Mouse (Mus musculus) thymus, postnatal 14 days (tissue): ENCODE data around the gene Myl6b.
"Not testable (repeated sequence)": the region's sequence is repeated elsewhere in the genome, so short reads cannot be mapped to it uniquely, and the experiment has no call there.

Experiments
- DNase-seq: peaks from one replicate; pipeline ENCODE4 v3.0.0; 2021

Myl6b gene

DNA sequence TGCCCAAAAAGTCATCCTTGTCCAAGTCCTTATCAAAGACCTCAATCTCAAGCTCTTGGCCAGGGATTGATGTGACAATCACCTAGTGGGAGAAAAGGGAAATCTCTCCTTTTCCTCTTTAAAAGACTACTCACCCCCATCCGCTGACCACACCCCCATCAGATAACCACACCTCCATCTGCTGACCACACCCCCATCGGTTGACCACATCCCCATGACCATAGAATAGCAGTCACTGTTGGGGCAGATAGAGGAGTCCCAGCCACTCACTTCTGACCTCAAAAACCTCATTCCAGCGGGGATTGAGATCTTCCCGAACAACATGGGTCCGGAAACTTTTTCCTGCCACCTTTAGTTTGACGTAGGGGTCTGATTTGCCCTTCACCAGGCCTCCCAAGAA lies 18.2 kb upstream of the Myl6b start:
- no peak for DNase-seq

DNA sequence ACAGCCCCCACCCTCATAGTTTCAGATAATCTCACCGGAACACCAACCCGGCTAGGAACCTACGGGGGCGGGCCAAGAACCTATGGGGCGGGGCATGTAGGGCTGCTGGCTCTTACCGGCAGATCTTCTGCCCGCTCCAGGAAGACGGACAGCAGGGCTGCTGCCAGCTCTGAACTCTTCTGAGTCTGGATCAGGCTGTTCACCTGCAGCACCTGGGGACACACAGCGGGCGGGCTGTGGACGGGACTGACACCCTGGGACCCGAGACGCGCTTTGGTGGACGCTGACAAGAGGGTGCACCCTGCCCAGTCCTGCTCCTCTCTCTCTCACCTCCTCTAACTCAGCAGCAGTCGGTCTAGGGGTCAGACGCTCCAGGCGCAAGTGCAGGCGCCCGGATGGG lies 17.5 kb upstream of the Myl6b start:
- DNase-seq, result no peak

DNA sequence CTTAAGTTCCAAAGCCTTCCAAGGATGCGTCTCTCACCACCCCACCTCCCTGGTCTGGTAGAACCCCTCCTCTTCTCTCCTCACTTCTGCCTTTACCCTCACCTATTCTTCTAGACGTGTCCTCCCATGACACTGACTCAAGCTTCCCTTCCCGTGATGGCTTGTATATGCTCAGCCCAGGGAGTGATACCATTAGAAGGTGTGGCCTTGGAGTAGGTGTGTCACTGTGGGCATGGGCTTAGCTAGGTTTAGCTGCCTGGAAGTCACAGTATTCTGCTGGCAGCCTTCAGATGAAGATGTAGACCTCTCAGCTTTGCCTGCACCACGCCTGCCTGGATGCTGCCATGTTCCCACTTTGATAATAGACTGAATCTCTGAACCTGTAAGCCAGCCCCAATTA lies 16.6 kb upstream of the Myl6b start:
- no peak for DNase-seq

DNA sequence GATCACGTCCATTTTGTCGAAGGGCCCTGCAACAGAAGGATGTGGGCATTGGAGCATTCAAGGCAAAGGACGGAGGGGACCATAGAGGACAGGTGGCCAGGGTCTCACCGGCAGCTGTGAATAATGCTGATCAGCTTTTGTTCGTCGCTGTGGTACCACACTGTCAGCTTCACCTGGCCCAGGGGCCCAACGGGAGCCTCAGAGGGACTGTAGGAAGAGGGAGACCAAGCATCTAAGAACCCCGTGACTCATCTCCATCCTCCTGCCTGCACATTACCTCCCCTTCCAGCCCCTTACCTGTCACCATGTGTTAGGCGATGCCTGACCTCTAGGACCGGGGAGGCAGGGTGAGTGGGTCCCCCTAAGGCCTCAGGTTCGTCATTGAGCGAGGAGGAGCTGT lies 13.3 kb upstream of the Myl6b start:
- no peak for DNase-seq

DNA sequence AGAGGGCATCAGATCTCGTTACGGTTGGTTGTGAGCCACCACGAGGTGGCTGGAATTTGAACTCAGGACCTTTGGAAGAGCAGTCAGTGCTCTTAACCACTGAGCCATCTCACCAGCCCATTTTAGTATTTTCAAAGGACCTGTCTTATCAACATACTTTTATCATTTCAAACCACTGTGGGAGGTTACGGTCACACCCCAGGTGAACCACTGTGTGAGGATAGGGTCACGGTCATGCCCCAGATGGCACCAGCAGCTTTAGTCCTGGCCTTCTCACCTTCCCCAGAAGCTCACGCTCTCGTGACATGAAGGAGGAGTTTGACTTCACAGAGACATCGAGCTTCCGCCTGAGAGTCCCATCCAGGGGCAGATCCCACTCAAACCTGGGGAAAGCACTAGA lies 12.7 kb upstream of the Myl6b start:
- DNase-seq, result no peak

DNA sequence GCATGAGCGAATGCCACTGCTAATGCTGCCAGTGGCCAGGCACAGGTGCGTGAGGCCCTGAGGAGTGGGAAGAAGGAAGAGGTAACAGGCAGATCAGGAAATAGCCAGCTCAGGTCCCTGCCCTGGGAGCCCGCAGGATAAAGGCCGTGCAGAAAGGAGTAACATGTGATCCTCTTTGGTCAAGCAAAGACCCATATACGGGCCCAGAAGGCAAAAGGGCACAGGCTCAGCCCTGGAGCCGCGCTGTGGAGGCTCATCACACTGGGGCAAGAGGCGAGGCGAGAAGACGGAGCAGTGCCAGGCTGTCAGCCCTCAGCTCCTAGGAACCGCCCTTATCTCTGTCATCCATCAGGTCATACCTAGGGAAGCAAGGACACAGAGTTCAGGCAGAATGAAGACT lies 11.8 kb upstream of the Myl6b start:
- DNase-seq, result no peak

DNA sequence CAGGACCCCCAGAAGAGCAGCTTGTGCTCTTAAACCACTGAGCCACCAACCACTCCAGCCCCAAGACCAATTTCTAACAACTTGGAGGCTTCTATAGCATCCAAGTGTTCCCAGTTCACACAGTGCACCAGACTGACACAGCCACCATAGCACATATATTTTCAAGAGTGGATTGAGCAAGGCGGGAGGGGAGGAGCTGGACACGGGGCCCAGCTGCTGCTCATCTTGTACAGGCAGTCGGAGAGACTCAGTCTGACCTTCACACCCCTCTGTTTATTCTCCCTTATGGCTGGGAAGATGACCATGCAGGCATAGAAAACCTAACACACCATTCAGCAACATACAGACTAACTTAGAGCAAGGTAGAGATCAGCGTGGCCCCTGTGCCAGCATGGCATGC lies 11.3 kb upstream of the Myl6b start:
- no peak for DNase-seq

DNA sequence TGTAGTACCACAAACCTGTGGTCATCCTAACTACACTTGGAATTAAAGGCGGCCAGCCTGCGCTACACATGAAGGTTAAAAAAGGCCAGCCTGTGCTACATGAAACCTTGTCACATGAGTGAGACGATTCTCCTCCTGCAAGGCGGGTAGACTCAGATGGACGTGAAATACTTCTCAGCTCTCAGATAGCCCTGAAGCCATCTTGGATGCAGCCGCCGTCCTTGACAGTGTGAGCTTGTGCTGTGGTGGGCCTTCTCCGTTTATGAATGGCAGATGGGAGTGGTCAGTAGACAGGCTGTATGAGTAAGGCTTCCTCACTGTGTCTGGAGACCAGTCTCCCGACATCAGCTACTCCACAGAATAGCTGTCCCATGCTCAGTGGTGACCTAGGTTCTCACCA lies 10.7 kb upstream of the Myl6b start:
- no peak for DNase-seq

DNA sequence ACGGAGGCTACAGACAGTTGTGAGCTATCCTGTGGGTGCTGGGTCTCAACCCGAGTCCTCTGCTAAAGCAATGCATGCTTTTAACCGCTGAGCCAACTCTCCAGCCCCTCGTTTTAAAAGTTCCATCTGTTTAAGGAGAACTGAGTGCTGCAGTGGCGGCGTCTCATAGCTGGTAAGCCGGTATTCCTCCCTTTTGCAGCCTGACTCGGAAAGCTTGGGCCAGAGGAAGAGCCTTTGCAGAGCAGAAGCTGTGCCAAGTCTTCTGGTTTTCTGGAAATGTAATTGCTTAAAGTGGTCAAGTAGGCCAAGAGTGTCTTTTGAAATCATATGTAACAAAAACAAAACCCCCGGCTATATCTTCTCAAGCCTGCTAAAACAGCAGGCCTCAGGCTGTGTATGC lies 9.8 kb upstream of the Myl6b start:
- DNase-seq, result no peak

DNA sequence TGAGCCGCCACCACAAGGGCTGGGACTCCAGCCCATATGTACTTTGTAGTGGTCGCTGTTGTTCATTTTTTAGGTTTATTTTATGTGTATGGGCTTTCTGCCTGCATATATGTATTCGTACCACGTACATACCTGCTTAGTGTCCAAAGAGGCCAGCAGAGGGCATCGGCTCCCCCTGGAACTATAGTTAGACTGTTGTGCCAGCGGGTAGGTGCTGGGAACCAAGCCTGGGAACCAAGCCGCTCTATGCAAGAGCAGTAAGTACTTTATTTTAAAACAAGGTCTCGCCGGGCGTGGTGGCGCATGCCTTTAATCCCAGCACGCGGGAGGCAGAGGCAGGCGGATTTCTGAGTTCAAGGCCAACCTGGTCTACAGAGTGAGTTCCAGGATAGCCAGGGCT lies 7.5 kb upstream of the Myl6b start:
- no peak for DNase-seq

DNA sequence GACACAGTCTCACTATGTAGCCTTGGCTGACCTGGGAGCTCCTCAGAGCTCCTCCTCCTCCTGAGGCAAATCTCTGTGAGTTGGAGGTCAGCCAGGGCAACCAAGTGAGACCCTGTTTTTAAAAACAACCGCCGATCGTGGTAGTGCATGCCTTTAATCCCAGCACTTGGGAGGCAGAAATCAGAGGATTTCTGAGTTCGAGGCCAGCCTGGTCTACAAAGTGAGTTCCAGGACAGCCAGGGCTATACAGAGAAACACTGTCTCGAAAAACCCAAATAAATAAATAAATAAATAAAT lies 6.8 kb upstream of the Myl6b start:
- not testable (repeated sequence) for DNase-seq

DNA sequence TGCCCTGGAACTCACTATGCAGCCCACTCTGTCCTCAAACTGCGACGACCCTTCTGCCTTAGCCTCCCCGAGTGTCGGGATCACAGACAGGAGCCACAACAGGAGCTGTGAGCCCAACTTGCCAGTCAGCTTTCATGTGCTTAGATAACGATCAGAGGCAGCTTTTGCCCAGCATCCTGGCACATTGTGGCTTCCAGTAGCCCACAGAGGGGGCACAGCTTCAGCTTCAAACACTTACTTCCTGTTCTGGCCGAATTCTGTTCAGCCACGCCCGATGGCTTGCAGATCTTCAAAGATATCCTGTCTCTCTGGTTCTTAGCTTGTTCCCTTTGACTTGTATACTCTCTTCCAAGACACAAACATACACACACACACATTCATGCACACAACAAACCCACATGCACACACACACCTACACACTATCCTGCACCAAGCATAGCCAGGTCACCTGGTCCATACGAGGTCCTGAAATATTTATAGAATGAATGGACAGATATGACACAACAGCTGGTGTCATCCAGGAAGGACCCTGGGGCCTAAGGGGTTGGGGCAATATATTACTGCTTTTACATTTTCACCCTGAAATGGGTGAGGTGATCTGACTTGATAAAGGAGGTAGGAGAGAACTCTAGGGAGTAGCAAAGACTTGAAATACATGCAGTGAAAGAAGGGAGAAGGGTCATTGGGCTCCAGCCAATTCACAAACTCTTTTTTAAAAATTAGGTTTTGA lies 6.3 kb upstream of the Myl6b start:
- DNase-seq, result peak; percentile 51

DNA sequence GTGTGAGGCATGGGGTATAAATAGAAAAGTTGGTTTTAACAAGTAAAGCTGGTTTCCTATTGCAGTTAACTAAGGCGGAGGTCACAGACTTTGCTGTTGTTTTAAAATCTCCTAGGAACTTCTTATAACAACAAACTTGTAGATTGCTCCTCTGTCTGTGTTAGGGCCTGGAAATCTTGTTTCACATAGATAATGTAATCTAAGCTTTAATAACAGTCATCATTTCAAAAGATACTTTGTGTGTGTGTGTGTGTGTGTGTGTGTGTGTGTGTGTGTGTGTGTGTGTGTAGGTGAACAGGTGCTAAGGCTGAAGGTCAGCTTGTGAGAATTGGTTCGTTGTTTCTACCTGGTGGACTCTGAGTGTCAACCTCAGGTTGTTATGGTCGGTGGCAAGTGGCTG lies 5.5 kb upstream of the Myl6b start:
- DNase-seq, result no peak

DNA sequence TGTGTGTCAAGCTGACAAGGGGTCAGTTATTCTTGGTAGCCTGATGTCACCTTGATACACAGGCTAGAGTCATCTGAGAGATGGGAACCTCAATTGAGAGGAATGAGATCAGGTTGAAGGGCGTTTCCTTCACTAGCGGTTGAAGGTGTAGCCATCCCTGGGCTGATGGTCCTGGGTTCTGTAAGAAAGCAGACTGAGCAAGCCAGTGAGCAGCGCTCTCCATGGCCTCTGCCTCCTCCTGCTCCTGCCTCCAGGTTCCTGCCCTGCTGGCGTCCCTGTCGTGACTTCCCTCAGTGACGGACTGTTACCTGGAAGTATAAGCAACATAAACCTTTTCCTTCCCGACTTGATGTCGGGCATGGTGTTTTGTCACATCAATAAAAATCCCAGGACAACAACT lies 5.0 kb upstream of the Myl6b start:
- no peak for DNase-seq

DNA sequence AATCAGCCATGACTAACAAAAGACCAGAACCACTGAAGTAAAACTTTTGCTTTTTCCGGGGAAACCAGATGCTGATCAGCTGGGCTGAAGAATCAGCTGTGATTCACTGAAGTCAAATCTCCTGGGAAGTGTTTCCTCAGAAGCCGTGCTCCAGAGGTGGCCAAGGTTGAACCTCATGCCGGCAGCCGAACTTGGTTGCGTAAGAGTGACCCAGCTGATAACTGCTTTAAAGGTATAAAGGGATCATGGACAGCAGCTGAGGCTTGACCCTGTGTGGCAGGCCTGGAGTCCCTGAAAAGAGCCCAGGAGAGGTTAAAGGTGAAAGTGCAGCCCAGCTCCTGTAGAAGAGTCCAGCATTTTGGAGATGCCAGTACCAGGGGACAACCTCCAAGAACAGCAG lies 3.9 kb upstream of the Myl6b start:
- DNase-seq, result no peak

DNA sequence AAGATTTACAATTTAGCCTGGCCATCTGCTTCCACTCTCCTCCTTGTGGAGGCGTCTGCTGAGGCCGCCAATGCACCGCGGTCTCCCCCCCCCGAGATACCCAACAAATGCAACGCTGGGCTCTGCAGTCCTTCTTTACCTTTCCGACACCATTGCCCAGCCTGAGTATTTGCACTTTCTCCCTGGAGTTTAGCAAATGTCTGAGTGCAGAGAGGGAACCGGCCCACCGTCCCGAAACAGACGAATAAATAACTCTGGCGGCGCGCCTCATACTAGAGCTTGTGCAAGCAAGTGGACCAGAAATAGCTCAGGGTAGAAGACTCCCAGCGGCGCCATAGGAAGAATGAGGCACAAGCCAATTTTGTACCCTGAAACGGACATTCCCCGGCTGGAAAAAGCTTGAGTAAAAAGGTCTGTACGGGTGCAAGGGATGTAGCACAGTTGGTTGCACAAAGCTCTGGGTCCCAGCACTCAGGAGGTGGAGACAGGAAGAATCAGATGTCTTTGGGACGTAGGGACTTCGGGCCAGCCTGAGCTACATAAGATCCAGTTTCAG lies 709 bp upstream of the Myl6b start:
- peak; percentile 55 for DNase-seq

DNA sequence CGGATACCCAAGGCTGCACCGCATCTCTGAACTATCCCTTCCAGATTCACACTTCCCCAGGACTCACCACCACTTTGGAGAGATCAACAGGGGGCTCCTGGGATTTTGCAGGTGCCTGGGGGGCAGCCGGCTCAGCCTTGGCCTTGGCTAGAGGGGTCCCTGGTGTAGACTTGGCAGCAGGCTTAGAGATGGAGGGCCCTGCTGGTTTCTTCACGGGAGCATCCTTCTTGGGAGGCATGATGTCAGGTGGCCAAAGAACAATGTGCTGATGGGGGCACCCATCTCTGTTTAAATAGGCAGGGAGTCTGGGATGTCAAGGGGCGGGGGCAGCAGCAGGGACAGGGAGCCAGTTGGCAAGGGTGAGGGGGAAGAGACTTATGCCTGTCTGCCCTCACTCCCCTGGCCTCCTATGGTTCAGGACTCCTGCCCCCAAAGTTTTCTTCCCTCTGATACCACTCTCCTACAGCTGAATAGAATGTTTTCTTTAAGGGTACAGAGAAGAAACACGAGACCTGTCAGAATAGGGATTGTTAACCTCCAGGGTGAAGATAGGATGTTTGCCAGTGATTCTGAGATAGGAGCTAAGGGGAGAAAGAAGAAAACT lies 1.2 kb downstream of the Myl6b start:
- DNase-seq, result no peak

DNA sequence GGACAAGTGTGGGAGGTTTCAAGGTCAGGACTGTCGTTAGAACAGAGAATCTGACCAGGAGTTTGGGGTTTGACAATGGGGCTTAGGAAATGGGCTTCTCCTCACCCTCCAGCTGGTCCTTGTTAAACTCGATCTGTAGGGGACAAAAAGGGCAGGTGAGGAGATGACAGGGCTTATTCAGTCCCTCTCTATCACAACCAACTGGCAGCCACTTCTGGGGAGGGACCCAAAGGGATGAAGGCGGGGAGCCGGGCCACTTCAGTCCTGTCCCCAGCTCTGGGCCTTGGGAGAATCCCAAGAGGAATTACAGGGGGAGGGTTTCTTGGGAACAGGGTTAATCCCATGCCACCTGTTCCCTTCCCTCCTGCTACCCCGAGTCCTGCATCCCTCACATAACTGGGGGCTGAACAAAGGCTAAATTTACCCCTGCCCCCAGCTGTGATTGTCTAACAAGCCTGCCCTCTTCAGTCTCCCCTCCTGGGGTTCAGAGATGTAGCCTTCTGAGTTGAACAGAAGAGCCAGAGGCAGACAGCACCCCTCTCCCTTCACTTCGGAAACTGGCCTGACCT lies 1.9 kb downstream of the Myl6b start:
- no peak for DNase-seq

DNA sequence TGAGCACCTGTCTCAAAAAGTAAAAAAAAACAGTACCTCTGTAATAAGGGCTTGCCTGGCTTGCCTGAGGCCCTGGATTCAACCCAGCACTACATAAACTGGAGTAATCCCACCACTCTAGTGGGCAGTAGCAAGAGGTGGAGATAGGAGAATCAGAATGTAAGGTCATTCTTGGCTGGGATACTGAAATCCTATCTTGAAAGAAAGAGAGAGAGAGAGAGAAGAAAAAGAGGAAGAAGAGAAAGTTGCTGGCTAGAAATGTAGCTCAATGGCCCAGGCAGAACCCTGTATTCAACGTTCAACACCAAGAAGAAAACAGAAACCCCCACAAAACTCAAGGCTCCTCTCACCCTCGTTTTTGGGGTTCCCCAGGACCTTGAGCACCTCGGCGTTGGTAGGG lies 2.6 kb downstream of the Myl6b start:
- DNase-seq, result no peak

DNA sequence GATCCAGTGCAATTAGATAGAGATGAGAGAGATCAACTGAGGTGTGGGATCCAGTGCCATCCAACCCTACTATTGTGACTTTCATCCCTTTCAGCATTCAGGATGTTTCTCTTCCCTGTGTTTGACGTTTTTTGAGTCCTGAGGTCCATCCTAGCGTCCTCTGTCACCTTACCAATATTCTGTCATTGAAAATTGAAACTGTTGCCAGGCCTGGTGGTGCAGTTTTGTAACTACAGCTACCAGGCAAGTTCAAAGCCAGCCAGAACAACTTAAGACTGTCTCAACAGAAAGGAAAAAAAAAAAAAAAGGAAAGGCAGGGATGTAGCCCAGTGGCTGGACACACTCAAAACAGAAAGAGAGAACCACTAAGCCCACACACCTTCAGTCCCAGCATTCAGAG lies 3.2 kb downstream of the Myl6b start:
- no peak for DNase-seq

DNA sequence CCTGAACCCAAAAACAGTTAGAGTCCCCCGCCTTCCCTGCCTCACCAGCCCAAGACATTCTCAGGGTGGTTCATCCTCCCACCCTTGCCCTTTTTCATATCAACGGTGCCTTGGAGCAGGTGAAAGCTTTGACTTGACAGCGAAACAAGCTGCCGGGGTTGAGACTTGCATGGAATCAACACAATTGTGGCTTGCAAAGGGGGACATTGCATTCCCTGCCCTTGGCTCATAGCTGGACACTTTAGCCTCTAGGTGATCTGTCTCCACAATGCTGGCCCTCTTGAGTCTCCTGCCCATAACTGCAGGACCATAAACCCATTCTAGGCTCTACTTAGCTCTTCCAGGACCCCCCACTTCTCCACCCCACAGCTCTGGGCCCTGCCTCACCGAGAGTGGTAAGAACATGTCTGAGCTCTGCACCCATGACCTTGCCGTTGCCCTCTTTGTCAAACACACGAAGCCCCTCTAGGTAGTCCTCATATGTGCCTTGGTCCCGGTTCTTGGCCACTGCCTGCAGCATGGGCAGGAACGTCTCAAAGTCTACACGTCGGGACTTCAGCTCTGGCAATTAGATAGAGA lies 3.7 kb downstream of the Myl6b start:
- no peak for DNase-seq

DNA sequence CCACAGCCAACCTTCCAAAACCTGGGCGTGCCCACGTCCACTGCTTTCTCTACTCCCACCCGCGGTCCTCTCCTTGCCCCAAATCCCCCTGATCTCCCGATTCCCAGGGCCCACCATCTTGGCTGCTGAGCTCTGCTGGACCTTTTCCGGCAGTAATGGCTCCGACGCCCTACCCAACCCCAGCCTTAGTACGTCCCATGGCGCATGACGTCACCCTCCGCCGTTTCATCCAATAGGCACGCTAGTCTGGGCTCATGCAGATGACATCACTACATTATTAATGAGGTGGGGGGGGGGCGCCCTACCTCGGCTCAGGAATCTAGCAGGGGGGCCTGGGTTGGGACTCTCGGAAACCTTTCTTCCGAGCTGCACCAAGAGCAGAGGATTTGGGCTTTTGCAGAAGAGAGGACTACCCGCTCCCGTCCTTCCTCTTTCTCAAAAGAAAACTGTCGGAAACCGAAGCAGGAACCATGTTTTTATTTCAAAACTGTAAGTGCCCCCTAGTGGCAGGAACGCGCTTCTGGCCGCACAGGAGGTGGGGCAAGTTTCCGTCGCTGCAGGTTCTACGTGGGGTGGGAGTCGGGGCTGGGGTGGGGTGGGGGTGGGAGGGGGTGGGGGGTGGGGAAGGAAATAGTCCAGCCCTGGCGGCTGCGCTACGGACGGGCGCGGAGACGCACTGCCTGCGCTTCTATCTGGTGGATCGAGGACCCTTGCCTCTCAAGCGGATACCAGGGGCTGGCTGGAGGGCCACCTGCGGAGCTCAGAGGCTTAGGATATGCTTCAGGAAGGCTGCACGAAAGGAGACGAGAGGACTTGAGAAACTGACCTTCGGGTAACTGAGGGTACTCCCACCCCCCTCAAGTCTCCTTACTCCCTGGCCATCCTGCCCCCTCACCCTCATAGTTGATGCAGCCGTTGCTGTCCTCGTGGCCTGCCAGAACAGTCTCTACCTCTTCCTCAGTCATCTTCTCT lies 4.5 kb downstream of the Myl6b start, which contains the start of gene Myl6:
TSS of gene Myl6 (minus strand) at position 451 of the 972 bp plus-strand sequence.
- DNase-seq, result peak; percentile 99

DNA sequence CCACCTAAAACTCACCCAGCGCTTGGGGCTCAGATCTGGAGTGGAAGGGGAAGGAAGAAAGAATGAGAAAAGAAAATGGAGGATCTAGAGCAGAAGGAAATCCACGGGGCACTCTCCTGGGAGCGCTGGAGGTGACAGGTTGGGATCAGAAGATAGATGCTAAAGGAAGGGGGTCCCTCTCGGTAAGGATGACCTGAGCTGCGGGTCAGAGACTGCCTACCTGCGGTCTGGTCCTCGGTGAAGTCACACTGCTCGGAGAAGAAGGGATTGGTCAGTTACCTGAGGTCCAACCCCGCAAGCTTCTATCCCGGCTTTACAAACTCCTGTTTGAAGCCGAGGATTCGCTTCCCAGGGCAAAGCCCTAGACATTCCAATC lies 5.2 kb downstream of the Myl6b start:
- no peak for DNase-seq
